Mouse (Mus musculus) liver, adult 2 months (tissue): ENCODE results near the gene Zfp719. TPM values are rescaled to one million over a fixed set of nuclear protein-coding genes. Genes with fewer than 3 reads are reported as not detected.

Experiments used
- DNase-seq: peaks from one replicate; pipeline ENCODE4 v3.0.0-alpha.2; 2011; ENCODE audit warnings: low read depth, low spot score; ENCODE audit errors: extremely low read depth
- H3K27ac ChIP-seq: fragments of 200-500 bp; replicated peaks from 2 replicates; pipeline ENCODE4 v1.5.1; 2012; ENCODE audit warnings: low read depth, mild to moderate bottlenecking, control low read depth, inconsistent platforms, low read length; ENCODE audit not compliant: insufficient read depth
- H3K27me3 ChIP-seq: fragments of 200-500 bp; 2 replicates; pipeline ENCODE4 v1.6.1; 2012; ENCODE audit warnings: mild to moderate bottlenecking, moderate library complexity, low read length, inconsistent platforms; ENCODE audit not compliant: control insufficient read depth, insufficient read depth
- H3K36me3 ChIP-seq: fragments of 200-500 bp; 2 replicates; pipeline ENCODE4 v1.6.1; 2012; ENCODE audit warnings: low read length, inconsistent platforms; ENCODE audit not compliant: control insufficient read depth, insufficient read depth
- H3K4me1 ChIP-seq: fragments of 200-500 bp; 2 replicates; pipeline ENCODE4 v1.6.1; 2011; ENCODE audit warnings: low read length; ENCODE audit not compliant: control insufficient read depth, insufficient read depth
- H3K4me3 ChIP-seq: fragments of 200-500 bp; 2 replicates; pipeline ENCODE4 v1.5.1; 2011; ENCODE audit warnings: low read depth, mild to moderate bottlenecking, control low read depth, low read length, moderate library complexity; ENCODE audit not compliant: insufficient read depth
- H3K79me2 ChIP-seq: fragments of 200-500 bp; 2 replicates; pipeline ENCODE4 v1.6.1; 2012; ENCODE audit warnings: inconsistent platforms, mild to moderate bottlenecking, low read length, moderate library complexity; ENCODE audit not compliant: control insufficient read depth, insufficient read depth
- H3K9ac ChIP-seq: fragments of 200-500 bp; 2 replicates; pipeline ENCODE4 v1.6.1; 2012; ENCODE audit warnings: low read depth, mild to moderate bottlenecking, control low read depth, inconsistent platforms, low read length
- CTCF ChIP-seq: fragments of 200-500 bp; IDR thresholded peaks from 2 replicates; pipeline ENCODE4 v1.5.1; 2011; ENCODE audit warnings: low read depth, low read length, control low read depth
- POLR2A ChIP-seq: fragments of 200-500 bp; IDR thresholded peaks from 2 replicates; pipeline ENCODE4 v1.6.1; 2011; ENCODE audit warnings: low read length, control low read depth; ENCODE audit not compliant: insufficient read depth; ENCODE audit errors: extremely low read depth
- WGBS: fragments of 180-500 bp; shearing (Covaris S2); methylation state at CpG from one replicate; pipeline ENCODE4 v1.1.7; 2018; 5-methylcytosine and 5-hydroxymethylcytosine counted together
- polyA plus RNA-seq: library from polyadenylated mRNA; depleted of rRNA; stranded (reverse); fragments of >200 nt; gene quantifications from 2 replicates; pipeline ENCODE4 v1.2.3, GENCODE M21; 2012
- total RNA-seq: library from RNA; depleted of rRNA; stranded (reverse); fragments of >200 nt; gene quantifications from 2 replicates; pipeline ENCODE4 v1.2.3, GENCODE M21; 2014

The Zfp719 gene
- total and polyA plus RNA-seq, 2 experiments = 0.59 to 3.9 TPM

GRCm38 (mm10) chr7:43545656-43546545 lies 33.5 kb upstream of the Zfp719 start:
- no peaks in the 10 kb centered on the region for H3K79me2 ChIP-seq
- H3K9ac ChIP-seq = no peak overlapping the region
- WGBS = 70% methylated on average over 7 of the region's 7 CpGs
- H3K27ac ChIP-seq = no peak overlapping the region
- no peak for DNase-seq
- no peaks in the 10 kb centered on the region for H3K4me1 ChIP-seq
- no peaks in the 10 kb centered on the region for H3K36me3 ChIP-seq
- no peak overlapping the region for H3K4me3 ChIP-seq
- TF ChIP-seq CTCF (no peak), POLR2A (no peak)
- 0 out of 2 replicates have a peak, but pooled peaks cover 2% of the 10 kb centered on the region for H3K27me3 ChIP-seq

GRCm38 (mm10) chr7:43547666-43548065 lies 31.7 kb upstream of the Zfp719 start:
- TF ChIP-seq CTCF (no peak), POLR2A (no peak)
- H3K9ac ChIP-seq = no peak overlapping the region
- H3K4me3 ChIP-seq = no peak overlapping the region
- no peak overlapping the region for H3K27ac ChIP-seq
- DNase-seq = no peak
- no peaks in the 10 kb centered on the region for H3K4me1 ChIP-seq
- 0 out of 2 replicates have a peak, but pooled peaks cover 2% of the 10 kb centered on the region for H3K27me3 ChIP-seq
- no peaks in the 10 kb centered on the region for H3K79me2 ChIP-seq
- H3K36me3 ChIP-seq = no peaks in the 10 kb centered on the region
- WGBS = 33% methylated on average over 5 of the region's 5 CpGs

GRCm38 (mm10) chr7:43548206-43548605 lies 31.2 kb upstream of the Zfp719 start:
- no peak overlapping the region for H3K4me3 ChIP-seq
- H3K9ac ChIP-seq = no peak overlapping the region
- H3K27ac ChIP-seq = no peak overlapping the region
- H3K27me3 ChIP-seq = 0 out of 2 replicates have a peak, but pooled peaks cover 4% of the 10 kb centered on the region
- DNase-seq = no peak
- no peaks in the 10 kb centered on the region for H3K79me2 ChIP-seq
- H3K36me3 ChIP-seq = no peaks in the 10 kb centered on the region
- H3K4me1 ChIP-seq = no peaks in the 10 kb centered on the region
- WGBS = 77% methylated on average over 4 of the region's 4 CpGs
- TF ChIP-seq POLR2A = no peak
- TF ChIP-seq CTCF = no peak

GRCm38 (mm10) chr7:43553153-43553552 lies 26.3 kb upstream of the Zfp719 start:
- Histone ChIP-seq H3K27ac (no peak overlapping the region), H3K79me2 (no peaks in the 10 kb centered on the region), H3K4me3 (no peak overlapping the region), H3K27me3 (0 out of 2 replicates have a peak, but pooled peaks cover 2% of the 10 kb centered on the region), H3K9ac (no peak overlapping the region), H3K36me3 (no peaks in the 10 kb centered on the region), H3K4me1 (no peaks in the 10 kb centered on the region)
- TF ChIP-seq POLR2A (no peak), CTCF (no peak)
- no peak for DNase-seq
- WGBS = 73% methylated on average over 4 of the region's 4 CpGs

- WGBS = 61% methylated on average over 3 of the region's 3 CpGs
- Histone ChIP-seq H3K36me3 (no peaks in the 10 kb centered on the region), H3K79me2 (no peaks in the 10 kb centered on the region), H3K27me3 (0 out of 2 replicates have a peak, but pooled peaks cover 2% of the 10 kb centered on the region), H3K27ac (no peak overlapping the region), H3K9ac (no peak overlapping the region), H3K4me3 (no peak overlapping the region), H3K4me1 (no peaks in the 10 kb centered on the region)
- DNase-seq = no peak
- TF ChIP-seq POLR2A (no peak), CTCF (no peak)
Measured at GRCm38 (mm10) chr7:43554550-43554949, 24.9 kb upstream of the Zfp719 start.

- Histone ChIP-seq H3K27me3 (0 out of 2 replicates have a peak, but pooled peaks cover 2% of the 10 kb centered on the region), H3K36me3 (no peaks in the 10 kb centered on the region), H3K4me3 (no peak overlapping the region), H3K27ac (no peak overlapping the region), H3K9ac (no peak overlapping the region), H3K4me1 (no peaks in the 10 kb centered on the region), H3K79me2 (no peaks in the 10 kb centered on the region)
- TF ChIP-seq POLR2A = no peak
- TF ChIP-seq CTCF = no peak
- no peak for DNase-seq
- 82% methylated on average over 5 of the region's 5 CpGs for WGBS
Measured at GRCm38 (mm10) chr7:43555351-43555750, 24.1 kb upstream of the Zfp719 start.
